ENCODE assay signal across 9 mouse cellular contexts in the genomic region with DNA sequence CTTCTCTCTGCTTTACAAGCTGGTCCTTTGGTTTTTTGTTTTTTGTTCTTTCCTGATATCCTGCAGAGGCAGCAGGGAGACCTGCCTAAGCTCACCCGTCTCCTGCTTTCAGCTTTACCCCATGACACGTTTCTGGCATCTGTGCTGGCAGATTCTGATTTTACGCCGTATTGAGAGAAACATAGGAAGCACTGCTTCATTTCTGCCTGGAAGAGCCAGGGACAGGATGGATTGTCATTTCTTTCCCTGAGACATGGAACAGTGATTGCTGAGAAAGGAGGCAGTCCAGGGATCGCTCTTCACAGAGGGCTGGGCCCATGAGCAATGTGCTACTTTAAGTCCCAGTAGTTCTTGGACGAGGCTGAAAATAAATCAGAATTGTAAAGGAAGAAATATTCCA.
DNase-seq lines count a peak whose midpoint lies in the region; ATAC-seq and TF ChIP-seq lines count a peak whose summit lies in the region.
"Had no signal": no experiment of that assay in that cellular context is flagged by ENCODE, and none has a peak within 500 bp of the region (broad histone marks: within the 10 kb centered on the region; RNA-seq: fewer than 3 reads in every experiment).

No protein-coding gene starts in this region.

- no peak overlapping the region for H3K4me3 ChIP-seq in heart, embryonic 14.5 days (ENCODE audit: control insufficient read depth in 1 of 2, insufficient read depth in 1 of 2, low read depth in 1 of 2, low read length in 2 of 2)
- no peak overlapping the region for H3K4me3 ChIP-seq in stomach, embryonic 14.5 days (ENCODE audit: low read depth, low read length)
- H3K4me3 ChIP-seq in stomach, postnatal 0 days (ENCODE audit: low read depth, low read length), result no peak overlapping the region

- 0 out of 2 replicates have a peak overlapping the region, but pooled peaks have one; percentile 10 for H3K9ac ChIP-seq in heart, embryonic 14.5 days (ENCODE audit: low read length)
- H3K9ac ChIP-seq in stomach, embryonic 14.5 days (replicated peaks; ENCODE audit: low read depth, low read length), result no peak overlapping the region
- no peak overlapping the region for H3K9ac ChIP-seq in stomach, postnatal 0 days (ENCODE audit: low read length)

- DNase-seq in heart, postnatal 36 days, result no peak
- DNase-seq in stomach, postnatal 0 days (ENCODE audit: low spot score), result no peak
- DNase-seq in left cerebral cortex, postnatal 36 days (ENCODE audit: low spot score in 2 of 2), result peak; percentile 18 to 29
- no peak for DNase-seq in liver
- no peak for DNase-seq in testis, postnatal 14 days (ENCODE audit: low spot score)
- no peak for DNase-seq in spleen, postnatal 36 days (ENCODE audit: low spot score in 2 of 2)

- H3K27ac ChIP-seq in heart, embryonic 14.5 days (replicated peaks in 1 of 2; ENCODE audit: control insufficient read depth in 1 of 2, insufficient read depth in 1 of 2, low read depth in 2 of 2, low read length in 2 of 2), result peak overlapping the region; percentile 29 to 39; a peak in 1 of 4 replicates
- peak overlapping the region; percentile 48; the same call in 1 of the 2 replicates for H3K27ac ChIP-seq in stomach, embryonic 14.5 days (ENCODE audit: low read length)
- no peak overlapping the region; the same call in 1 of the 2 replicates for H3K27ac ChIP-seq in stomach, postnatal 0 days (replicated peaks)

- TF ChIP-seq CTCF in stomach, postnatal 0 days (IDR thresholded peaks at IDR 0.05; ENCODE audit: low read depth), result no peak

- no peak for TF ChIP-seq EP300 in stomach, postnatal 0 days (optimal IDR thresholded peaks at IDR 0.05)

- intact Hi-C loops in heart, postnatal 36 days (cut with DNase I), result no loop called here
- intact Hi-C loops in left cerebral cortex, postnatal 36 days (cut with DNase I), result no loop called here

- 25% methylated on average over 6 of the region's 6 CpGs for WGBS in heart, embryonic 14.5 days
- WGBS in stomach, embryonic 14.5 days, result 29% methylated on average over 6 of the region's 6 CpGs
- 39% methylated on average over 6 of the region's 6 CpGs for WGBS in stomach, postnatal 0 days

- H3K27me3 ChIP-seq in heart, embryonic 14.5 days (ENCODE audit: control insufficient read depth, insufficient read depth, low read length), result no peaks in the 10 kb centered on the region
- H3K27me3 ChIP-seq in stomach, embryonic 14.5 days (ENCODE audit: control insufficient read depth, insufficient read depth, low read length), result no peaks in the 10 kb centered on the region
- no peaks in the 10 kb centered on the region for H3K27me3 ChIP-seq in stomach, postnatal 0 days (ENCODE audit: control insufficient read depth, insufficient read depth, low read length)
- H3K27me3 ChIP-seq: CH12.LX had no signal

- H3K9me3 ChIP-seq in heart, embryonic 14.5 days (ENCODE audit: control insufficient read depth, low read length), result no peaks in the 10 kb centered on the region
- no peaks in the 10 kb centered on the region for H3K9me3 ChIP-seq in stomach, embryonic 14.5 days (ENCODE audit: control insufficient read depth, low read depth, low read length)
- H3K9me3 ChIP-seq in stomach, postnatal 0 days (ENCODE audit: control insufficient read depth, low read length), result 0 out of 2 replicates have a peak, but pooled peaks cover 2% of the 10 kb centered on the region

- H3K4me2 ChIP-seq in heart, embryonic 14.5 days (ENCODE audit: low read length), result peak overlapping the region; percentile 40
- no peak overlapping the region for H3K4me2 ChIP-seq in stomach, embryonic 14.5 days (replicated peaks; ENCODE audit: low read depth, low read length)
- H3K4me2 ChIP-seq in stomach, postnatal 0 days (replicated peaks; ENCODE audit: low read depth), result no peak overlapping the region

- ATAC-seq in heart, embryonic 14.5 days (ENCODE audit: insufficient number of reproducible peaks, insufficient read depth, low FRiP score, low read depth), result peak; percentile 35; the same call in 1 of the 2 replicates
- peak; percentile 61; the same call in 1 of the 2 replicates for ATAC-seq in stomach, embryonic 14.5 days (ENCODE audit: insufficient number of reproducible peaks, insufficient read depth, low FRiP score, low read depth)
- no peak; the same call in 1 of the 2 replicates for ATAC-seq in stomach, postnatal 0 days (ENCODE audit: low FRiP score, low TSS enrichment)

- peaks cover 4% of the 10 kb centered on the region in 2 experiments; a peak in 3 of 4 replicates for H3K4me1 ChIP-seq in heart, embryonic 14.5 days (ENCODE audit: control insufficient read depth in 2 of 2, insufficient read depth in 2 of 2, low read length in 2 of 2)
- 0 out of 2 replicates have a peak, but pooled peaks cover 7% of the 10 kb centered on the region for H3K4me1 ChIP-seq in stomach, embryonic 14.5 days (ENCODE audit: control insufficient read depth, insufficient read depth, low read length)
- H3K4me1 ChIP-seq in stomach, postnatal 0 days (replicated peaks; ENCODE audit: control insufficient read depth, insufficient read depth), result no peaks in the 10 kb centered on the region

- no peaks in the 10 kb centered on the region for H3K36me3 ChIP-seq in heart, embryonic 14.5 days (ENCODE audit: control insufficient read depth, insufficient read depth, low read length)
- no peaks in the 10 kb centered on the region for H3K36me3 ChIP-seq in stomach, embryonic 14.5 days (ENCODE audit: control insufficient read depth, insufficient read depth, low read length)
- H3K36me3 ChIP-seq in stomach, postnatal 0 days (ENCODE audit: control insufficient read depth, insufficient read depth, low read length), result no peaks in the 10 kb centered on the region

Comparison
In these comparisons a context has a peak if more than half of its experiments do, and no peak if none do; other contexts are left out.
1. DNase-seq: peak in left cerebral cortex, postnatal 36 days (2 of 2); none in heart, postnatal 36 days (0 of 2), stomach, postnatal 0 days (single experiment), liver (single experiment), testis, postnatal 14 days (single experiment) and spleen, postnatal 36 days (0 of 2).